Mouse (Mus musculus): ENCODE data around the gene Mindy1.

DNA sequence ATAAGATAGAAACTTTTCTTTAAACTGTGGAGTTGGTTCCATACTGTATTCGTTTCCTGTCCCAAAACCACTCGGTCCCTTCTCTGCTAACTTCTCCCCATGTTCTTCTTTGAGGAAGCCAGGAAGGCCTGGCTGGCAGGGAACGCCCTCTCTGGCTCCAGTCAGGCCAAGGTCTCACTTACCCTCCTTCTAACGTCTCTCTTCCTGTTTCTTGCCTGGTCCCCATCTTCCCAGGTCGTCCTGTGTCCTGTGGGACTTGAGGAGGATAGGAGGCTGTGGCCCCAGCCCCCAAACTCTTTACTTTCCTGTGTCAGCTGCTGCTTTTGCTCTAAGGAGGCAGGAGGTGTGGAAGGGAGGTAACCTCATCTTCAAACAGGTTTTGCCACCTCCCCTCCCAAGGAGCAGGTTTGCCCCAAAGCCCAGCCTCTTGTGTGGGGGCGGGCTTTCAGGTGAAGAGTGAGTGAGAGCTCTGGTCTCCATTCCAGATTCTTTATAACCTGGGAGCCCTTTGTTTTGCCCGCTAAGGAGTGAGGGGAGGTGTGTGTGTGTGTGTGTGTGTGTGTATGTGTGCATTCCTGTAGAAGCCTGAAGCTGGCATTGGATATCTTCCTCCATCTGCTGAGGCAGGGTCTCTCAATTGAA is 30.2 kb upstream of the Mindy1 start, which contains the start of gene Bnipl:
- TF ChIP-seq CTCF (IDR thresholded peaks at IDR 0.05; ENCODE audit: borderline replicate concordance, insufficient read depth, low read length) = no peak
- no peak for TF ChIP-seq POLR2A (IDR thresholded peaks at IDR 0.05; ENCODE audit: low read depth, low read length)

Data from embryonic fibroblast, embryonic 13.5 days (primary cell).